Mouse (Mus musculus): ENCODE data around the gene Lhx5. TPM values are rescaled to one million over a fixed set of nuclear protein-coding genes. Genes with fewer than 3 reads are reported as not detected.
A peak's percentile ranks its signal among the peaks of the same experiment; 100 is the strongest.

The Lhx5 gene
- polyA plus RNA-seq, 1 experiment from 2014 or later, result 0.16 TPM

DNA sequence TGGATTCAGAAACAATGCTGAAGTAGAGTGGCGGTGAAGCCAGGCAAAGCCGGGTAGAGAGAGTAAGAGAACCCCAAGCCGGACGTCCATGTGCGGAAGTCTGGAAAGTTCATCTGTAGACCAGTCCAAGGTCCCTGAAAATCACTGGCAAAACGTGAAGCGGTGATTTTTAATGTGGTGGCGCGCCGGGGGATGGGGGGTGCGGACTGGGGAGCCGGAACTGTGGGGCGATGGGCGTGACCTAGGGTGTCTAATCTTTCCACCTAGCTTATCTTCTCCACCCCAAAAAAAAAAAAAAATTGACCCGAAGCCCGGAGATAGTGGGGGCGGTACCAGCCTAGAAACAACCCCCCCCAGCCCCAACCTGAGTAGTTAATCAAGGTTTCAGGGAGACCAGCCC, 6.0 kb downstream of the Lhx5 start:
- no peaks in the 10 kb centered on the region for H3K36me3 ChIP-seq (ENCODE audit: control insufficient read depth, insufficient read depth, low read length)
- under 1% methylated on average over 17 of the region's 17 CpGs for WGBS
- H3K4me3 ChIP-seq (ENCODE audit: low read depth, low read length), result no peak overlapping the region; the same call in 1 of the 2 replicates
- H3K4me1 ChIP-seq (replicated peaks; ENCODE audit: control insufficient read depth, insufficient read depth), result no peaks in the 10 kb centered on the region; the same call in 1 of the 2 replicates
- ATAC-seq (ENCODE audit: low FRiP score, low TSS enrichment), result no peak
- no peak overlapping the region for H3K27ac ChIP-seq (replicated peaks)
- H3K9ac ChIP-seq (ENCODE audit: low read length), result no peak overlapping the region
- no peak for TF ChIP-seq EP300 (optimal IDR thresholded peaks at IDR 0.05)
- no peak for TF ChIP-seq CTCF (IDR thresholded peaks at IDR 0.05; ENCODE audit: low read depth)
- peaks cover 46% of the 10 kb centered on the region for H3K27me3 ChIP-seq (ENCODE audit: control insufficient read depth, insufficient read depth, low read length)
- no peak for DNase-seq (ENCODE audit: low spot score)
- peak overlapping the region; percentile 37; the same call in 1 of the 2 replicates for H3K4me2 ChIP-seq (replicated peaks; ENCODE audit: low read depth)
- no peaks in the 10 kb centered on the region for H3K9me3 ChIP-seq (ENCODE audit: control insufficient read depth, low read length)

- no peaks in the 10 kb centered on the region; the same call in 1 of the 2 replicates for H3K4me1 ChIP-seq (replicated peaks; ENCODE audit: control insufficient read depth, insufficient read depth)
- TF ChIP-seq EP300 (optimal IDR thresholded peaks at IDR 0.05) (no peak), CTCF (IDR thresholded peaks at IDR 0.05; ENCODE audit: low read depth) (no peak)
- H3K9me3 ChIP-seq (ENCODE audit: control insufficient read depth, low read length), result no peaks in the 10 kb centered on the region
- no peak for DNase-seq (ENCODE audit: low spot score)
- no peak overlapping the region for H3K9ac ChIP-seq (ENCODE audit: low read length)
- under 1% methylated on average over 32 of the region's 33 CpGs for WGBS
- peak overlapping the region; percentile 17 for H3K4me3 ChIP-seq (ENCODE audit: low read depth, low read length)
- H3K36me3 ChIP-seq (ENCODE audit: control insufficient read depth, insufficient read depth, low read length), result no peaks in the 10 kb centered on the region
- no peak overlapping the region for H3K27ac ChIP-seq (replicated peaks)
- peaks cover 46% of the 10 kb centered on the region for H3K27me3 ChIP-seq (ENCODE audit: control insufficient read depth, insufficient read depth, low read length)
- ATAC-seq (ENCODE audit: low FRiP score, low TSS enrichment), result no peak
- H3K4me2 ChIP-seq (replicated peaks; ENCODE audit: low read depth), result peak overlapping the region; percentile 37; the same call in 1 of the 2 replicates
Observed at GRCm38 (mm10) chr5:120437986-120438385, 6.5 kb downstream of the Lhx5 start.

- no peaks in the 10 kb centered on the region for H3K36me3 ChIP-seq (ENCODE audit: control insufficient read depth, insufficient read depth, low read length)
- H3K9ac ChIP-seq (ENCODE audit: low read length), result no peak overlapping the region
- H3K4me3 ChIP-seq (ENCODE audit: low read depth, low read length), result no peak overlapping the region
- no peak overlapping the region for H3K27ac ChIP-seq (replicated peaks)
- H3K27me3 ChIP-seq (ENCODE audit: control insufficient read depth, insufficient read depth, low read length), result peaks cover 46% of the 10 kb centered on the region
- TF ChIP-seq EP300 (optimal IDR thresholded peaks at IDR 0.05) (no peak), CTCF (IDR thresholded peaks at IDR 0.05; ENCODE audit: low read depth) (no peak)
- no peak overlapping the region for H3K4me2 ChIP-seq (replicated peaks; ENCODE audit: low read depth)
- ATAC-seq (ENCODE audit: low FRiP score, low TSS enrichment) (no peak), DNase-seq (ENCODE audit: low spot score) (no peak)
- no peaks in the 10 kb centered on the region; the same call in 1 of the 2 replicates for H3K4me1 ChIP-seq (replicated peaks; ENCODE audit: control insufficient read depth, insufficient read depth)
- H3K9me3 ChIP-seq (ENCODE audit: control insufficient read depth, low read length), result no peaks in the 10 kb centered on the region
- whole genome bisulfite sequencing, result under 1% methylated on average over 13 of the region's 13 CpGs
Observed at GRCm38 (mm10) chr5:120438469-120438868, 7.0 kb downstream of the Lhx5 start.

DNA sequence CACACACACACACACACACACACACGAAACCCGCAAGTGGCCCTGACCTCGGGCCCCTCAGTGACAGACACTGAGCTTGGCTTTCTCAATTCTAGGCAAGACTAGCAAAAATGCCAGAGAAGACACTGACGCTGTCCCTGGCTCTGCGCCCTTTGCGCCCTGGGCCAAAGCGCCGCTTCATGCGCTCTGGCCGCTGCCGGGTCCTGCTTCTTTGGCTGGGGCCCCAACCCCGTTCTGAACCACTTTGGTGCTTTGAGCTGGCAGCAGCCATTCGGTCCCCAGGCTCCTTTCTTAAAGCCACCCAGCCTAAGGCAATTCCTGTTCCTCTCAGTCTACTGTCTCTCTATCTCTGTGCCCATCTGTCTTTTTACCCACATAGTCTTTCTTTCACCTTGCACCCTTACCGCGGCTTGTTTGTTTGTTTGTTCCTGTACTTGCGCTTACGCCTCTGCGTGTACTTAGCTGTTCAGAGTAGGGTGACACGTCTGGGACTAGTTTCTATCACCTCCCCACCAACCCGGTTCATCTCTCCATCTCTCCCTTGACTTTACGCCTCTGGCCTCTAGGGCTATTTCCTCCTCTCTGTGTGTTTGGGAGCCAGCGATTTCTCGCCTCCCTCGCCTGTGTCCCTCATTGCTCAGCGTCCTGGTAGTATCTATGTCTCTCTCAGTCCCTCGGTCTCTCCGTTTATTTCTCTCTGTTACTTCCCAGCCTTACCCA, 7.7 kb downstream of the Lhx5 start:
- WGBS, result 4% methylated on average over 27 of the region's 27 CpGs
- H3K27ac ChIP-seq (replicated peaks), result no peak overlapping the region
- H3K4me2 ChIP-seq (replicated peaks; ENCODE audit: low read depth), result no peak overlapping the region
- peaks cover 45% of the 10 kb centered on the region for H3K27me3 ChIP-seq (ENCODE audit: control insufficient read depth, insufficient read depth, low read length)
- no peak overlapping the region for H3K4me3 ChIP-seq (ENCODE audit: low read depth, low read length)
- DNase-seq (ENCODE audit: low spot score) (no peak), ATAC-seq (ENCODE audit: low FRiP score, low TSS enrichment) (no peak)
- H3K9me3 ChIP-seq (ENCODE audit: control insufficient read depth, low read length), result no peaks in the 10 kb centered on the region
- no peak for TF ChIP-seq CTCF (IDR thresholded peaks at IDR 0.05; ENCODE audit: low read depth)
- TF ChIP-seq EP300 (optimal IDR thresholded peaks at IDR 0.05), result no peak
- H3K9ac ChIP-seq (ENCODE audit: low read length), result no peak overlapping the region
- no peaks in the 10 kb centered on the region; the same call in 1 of the 2 replicates for H3K4me1 ChIP-seq (replicated peaks; ENCODE audit: control insufficient read depth, insufficient read depth)
- no peaks in the 10 kb centered on the region for H3K36me3 ChIP-seq (ENCODE audit: control insufficient read depth, insufficient read depth, low read length)

GRCm38 (mm10) chr5:120439887-120440670, 8.6 kb downstream of the Lhx5 start:
- Histone ChIP-seq H3K9me3 (ENCODE audit: control insufficient read depth, low read length) (no peaks in the 10 kb centered on the region), H3K9ac (ENCODE audit: low read length) (no peak overlapping the region), H3K36me3 (ENCODE audit: control insufficient read depth, insufficient read depth, low read length) (no peaks in the 10 kb centered on the region), H3K27me3 (ENCODE audit: control insufficient read depth, insufficient read depth, low read length) (peaks cover 39% of the 10 kb centered on the region), H3K27ac (replicated peaks) (no peak overlapping the region), H3K4me3 (ENCODE audit: low read depth, low read length) (peak overlapping the region; percentile 29), H3K4me2 (replicated peaks; ENCODE audit: low read depth) (peak overlapping the region; percentile 51), H3K4me1 (replicated peaks; ENCODE audit: control insufficient read depth, insufficient read depth) (no peaks in the 10 kb centered on the region; the same call in 1 of the 2 replicates)
- TF ChIP-seq EP300 (optimal IDR thresholded peaks at IDR 0.05) (no peak), CTCF (IDR thresholded peaks at IDR 0.05; ENCODE audit: low read depth) (no peak)
- DNase-seq (ENCODE audit: low spot score) (no peak), ATAC-seq (ENCODE audit: low FRiP score, low TSS enrichment) (no peak)
- under 1% methylated on average over 61 of the region's 61 CpGs for WGBS
